Mouse (Mus musculus) lung, adult 18-20 months (tissue): ENCODE data around the gene Nelfe.
"Not testable (repeated sequence)": the region's sequence is repeated elsewhere in the genome, so short reads cannot be mapped to it uniquely, and the experiment has no call there.

ENCODE experiments used
- DNase-seq, 2 experiments: peaks; one replicate each; pipeline ENCODE4 v3.0.0; 2022; ENCODE audit warnings: mixed read lengths in 2 of 2

Nelfe gene

GRCm38 (mm10) chr17:34894801-34895530, 44.8 kb downstream of the Nelfe start:
- peak; percentile 48 to 53 for DNase-seq

GRCm38 (mm10) chr17:34895724-34896123, 45.5 kb downstream of the Nelfe start:
- DNase-seq: no peak

- DNase-seq: no peak
Observed at GRCm38 (mm10) chr17:34896366-34896765, 46.2 kb downstream of the Nelfe start.

- peak in 1 of 2 experiments; percentile 68 for DNase-seq
Observed at GRCm38 (mm10) chr17:34897373-34898159, 47.4 kb downstream of the Nelfe start.

GRCm38 (mm10) chr17:34898160-34898586, 48.0 kb downstream of the Nelfe start, which contains the start of the genes C2 and Ehmt2:
Gene C2 (minus strand): TSS chr17:34898265.
Gene Ehmt2 (plus strand): TSS chr17:34898469.
- DNase-seq: peak; percentile 74 to 80

GRCm38 (mm10) chr17:34898706-34899052, 48.5 kb downstream of the Nelfe start:
- DNase-seq: no peak

GRCm38 (mm10) chr17:34899053-34899889, 49.1 kb downstream of the Nelfe start:
- DNase-seq: peak; percentile 31 to 46

- DNase-seq: peak in 1 of 2 experiments; percentile 42
Observed at GRCm38 (mm10) chr17:34899890-34900243, 49.7 kb downstream of the Nelfe start.

- not testable (repeated sequence) for DNase-seq
Observed at GRCm38 (mm10) chr17:34900826-34901225, 50.6 kb downstream of the Nelfe start.

GRCm38 (mm10) chr17:34901948-34902347, 51.8 kb downstream of the Nelfe start:
- not testable (repeated sequence) for DNase-seq

- DNase-seq: no peak
Observed at GRCm38 (mm10) chr17:34902895-34903294, 52.7 kb downstream of the Nelfe start.
